Mouse (Mus musculus) midbrain, embryonic 11.5 days (tissue): Measurements from ENCODE around the gene Tmem45a2. TPM values are rescaled to one million over a fixed set of nuclear protein-coding genes. Genes with fewer than 3 reads are reported as not detected.

Experiments
- polyA plus RNA-seq: library from polyadenylated mRNA; unstranded; fragments of >200 nt; fragmentation: Nextera tagmentation; extraction: Ambion mirVana; gene quantifications from 2 replicates; pipeline ENCODE4 v1.2.1, GENCODE M21; 2014

The Tmem45a2 gene
- polyA plus RNA-seq, 1 experiment from 2014 or later, result not detected

Other genes starting within 250 kb of the Tmem45a2 start
- 9.5 and 11.6 TPM in 2 replicates for gene Tmem45a, start 185.2 kb downstream of the Tmem45a2 start, polyA plus RNA-seq
- gene Lnp1, start 143.3 kb downstream of the Tmem45a2 start, polyA plus RNA-seq, result not detected in 2 replicates
- gene Tomm70a, start 50.3 kb upstream of the Tmem45a2 start, polyA plus RNA-seq, result 67.9 and 74.1 TPM in 2 replicates
- 43.9 and 49.9 TPM in 2 replicates for gene Nit2, start 96.0 kb upstream of the Tmem45a2 start, polyA plus RNA-seq
- 23.8 and 24.7 TPM in 2 replicates for gene Tbc1d23, start 160.1 kb upstream of the Tmem45a2 start, polyA plus RNA-seq
- gene Tmem30c, start 221.5 kb upstream of the Tmem45a2 start, polyA plus RNA-seq, result 0.10 TPM in 1 of 2 replicates, not detected in the other